Mouse (Mus musculus): ENCODE data around the gene Gpr26.

DNA sequence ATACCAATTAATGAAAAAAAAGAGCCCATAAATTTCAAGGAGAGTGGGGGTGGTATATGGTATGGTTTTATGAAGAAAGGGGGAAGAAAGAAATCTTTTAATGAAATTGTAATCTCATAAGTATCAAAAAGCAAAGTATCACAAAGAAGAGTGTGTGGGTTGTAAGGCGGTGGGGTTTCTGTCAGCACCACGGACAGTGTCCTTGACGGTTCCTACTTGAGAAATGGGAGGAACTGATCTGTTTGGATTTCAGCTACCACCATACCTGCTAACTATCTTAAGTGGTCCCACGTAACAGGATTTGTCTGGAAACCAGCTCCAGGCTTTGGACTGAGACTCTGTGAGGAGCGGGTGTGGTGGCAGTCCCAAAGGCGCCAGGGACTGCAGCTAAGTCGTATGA lies 48.9 kb upstream of the Gpr26 start:
- TF ChIP-seq POLR2A (IDR thresholded peaks at IDR 0.05; ENCODE audit: borderline replicate concordance, extremely low read depth, insufficient read depth, insufficient read length, poor library complexity, severe bottlenecking) (no peak), CTCF (IDR thresholded peaks at IDR 0.05; ENCODE audit: borderline replicate concordance, extremely low read depth, insufficient read depth, insufficient read length) (no peak)

Data from brain, embryonic 14.5 days (tissue).